Mouse (Mus musculus) olfactory bulb, adult 2 months (tissue): ENCODE results near the gene Tbx21.

Source experiments
- CTCF ChIP-seq: fragments of 200-500 bp; IDR thresholded peaks from 2 replicates; pipeline ENCODE4 v1.5.1; 2012; ENCODE audit warnings: low read depth, mild to moderate bottlenecking, low read length, moderate library complexity; ENCODE audit not compliant: insufficient read depth
- POLR2A ChIP-seq: fragments of 200-500 bp; IDR thresholded peaks from 2 replicates; pipeline ENCODE4 v1.6.1; 2012; ENCODE audit warnings: mild to moderate bottlenecking, low read depth, low read length, moderate library complexity; ENCODE audit not compliant: insufficient read depth

DNA sequence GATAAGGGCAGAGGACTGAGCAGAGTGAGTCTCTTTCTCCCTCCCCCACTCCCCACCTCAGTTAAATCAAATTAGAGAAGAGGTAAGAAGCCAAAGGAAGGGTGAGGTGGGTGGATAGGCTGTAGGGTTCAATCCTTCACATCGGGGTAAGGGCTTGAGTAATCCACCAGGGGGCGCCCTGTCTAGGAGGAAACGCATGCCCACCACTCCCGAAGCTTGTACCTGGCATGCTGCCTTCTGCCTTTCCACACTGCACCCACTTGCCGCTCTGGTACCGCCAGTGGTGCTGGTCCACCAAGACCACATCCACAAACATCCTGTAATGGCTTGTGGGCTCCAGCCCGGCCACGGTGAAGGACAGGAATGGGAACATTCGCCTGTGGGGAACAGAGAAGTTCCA, 13.4 kb downstream of the Tbx21 start:
- TF ChIP-seq POLR2A = no peak
- peak; percentile 60; the same call in 1 of the 2 replicates for TF ChIP-seq CTCF
